Mouse (Mus musculus): ENCODE results near the gene Gm26558.
A peak's percentile ranks its signal among the peaks of the same experiment; 100 is the strongest.

Gene Gm26558

DNA sequence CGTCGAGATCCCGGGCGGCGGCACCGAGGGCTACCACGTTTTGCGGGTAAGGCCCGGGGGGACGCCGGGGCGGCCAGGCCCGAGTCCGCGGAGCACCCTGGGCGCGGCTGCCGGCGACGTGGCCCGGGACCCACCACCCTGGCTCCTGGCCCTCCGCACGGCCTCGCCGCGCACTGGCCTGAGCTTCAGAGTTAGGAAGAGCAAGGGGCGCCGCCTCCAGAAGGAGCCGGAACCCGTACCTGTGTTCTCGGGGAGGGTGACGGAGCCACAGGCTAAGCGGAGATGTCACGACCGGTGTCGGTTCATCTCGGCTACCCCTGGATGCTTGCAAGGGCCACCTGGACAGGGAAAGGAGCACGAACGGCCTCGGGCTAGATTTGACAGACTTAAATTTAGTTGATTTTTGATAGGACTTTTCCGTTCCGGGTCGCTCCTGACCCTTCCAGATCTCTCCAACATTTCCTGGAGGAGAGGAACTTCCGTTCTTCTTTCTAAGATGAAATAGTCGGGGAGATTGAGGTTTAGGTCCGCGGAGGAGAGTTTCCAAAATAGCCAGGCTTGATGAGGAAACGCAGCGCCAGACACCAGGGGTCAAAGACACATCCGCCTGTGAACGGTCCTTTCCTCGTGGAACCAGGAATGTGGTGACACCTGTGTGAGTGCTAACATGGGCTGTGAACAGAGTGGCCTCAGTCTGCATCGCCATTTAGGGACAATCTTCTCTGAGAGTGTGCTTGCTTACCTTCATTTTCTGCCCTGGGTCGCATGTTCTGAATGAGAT, at the start of gene Gm26558:
Gm26558 (minus strand) TSS at position 394 of the 781 bp plus-strand sequence.
- DNase-seq: no peak

DNA sequence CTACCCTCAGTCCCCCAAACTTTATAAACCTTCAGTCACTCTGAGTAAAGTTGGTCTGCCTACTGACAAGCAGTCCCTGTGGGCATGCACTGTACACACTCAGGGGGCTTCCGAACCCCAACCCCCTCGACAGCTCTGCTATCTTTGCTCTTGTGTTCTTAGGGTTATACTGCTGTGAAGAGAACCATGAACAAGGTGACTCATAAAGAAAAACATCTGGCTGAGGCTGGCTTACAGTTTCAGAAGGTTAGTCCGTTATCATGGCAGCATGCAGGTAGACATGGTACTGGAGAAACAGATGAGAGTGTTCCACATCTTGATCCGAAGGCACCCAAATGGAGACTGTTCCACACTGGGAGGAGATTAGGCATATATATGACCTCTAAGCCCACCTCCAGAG, 49.0 kb upstream of the Gm26558 start:
- no peak for DNase-seq

DNA sequence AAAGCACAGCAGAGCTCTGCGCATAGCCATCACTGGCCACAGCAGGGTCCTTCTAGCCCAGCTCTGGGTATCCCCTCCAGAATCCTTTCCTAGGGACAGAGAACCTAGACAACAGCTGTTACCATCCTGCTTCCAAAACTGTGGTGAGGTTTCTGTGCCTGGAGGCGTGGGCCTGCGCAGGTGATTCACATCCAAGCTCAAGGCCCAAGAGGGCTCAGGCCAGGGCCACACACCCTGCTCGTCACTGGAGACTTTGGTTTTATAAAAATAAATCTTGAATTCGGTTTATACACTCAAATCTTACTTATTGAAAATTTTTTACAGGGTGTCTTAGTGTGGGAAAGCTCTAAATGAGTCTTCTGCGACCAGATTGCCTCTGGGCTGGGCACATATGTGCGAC, 48.3 kb upstream of the Gm26558 start:
- no peak for DNase-seq

DNA sequence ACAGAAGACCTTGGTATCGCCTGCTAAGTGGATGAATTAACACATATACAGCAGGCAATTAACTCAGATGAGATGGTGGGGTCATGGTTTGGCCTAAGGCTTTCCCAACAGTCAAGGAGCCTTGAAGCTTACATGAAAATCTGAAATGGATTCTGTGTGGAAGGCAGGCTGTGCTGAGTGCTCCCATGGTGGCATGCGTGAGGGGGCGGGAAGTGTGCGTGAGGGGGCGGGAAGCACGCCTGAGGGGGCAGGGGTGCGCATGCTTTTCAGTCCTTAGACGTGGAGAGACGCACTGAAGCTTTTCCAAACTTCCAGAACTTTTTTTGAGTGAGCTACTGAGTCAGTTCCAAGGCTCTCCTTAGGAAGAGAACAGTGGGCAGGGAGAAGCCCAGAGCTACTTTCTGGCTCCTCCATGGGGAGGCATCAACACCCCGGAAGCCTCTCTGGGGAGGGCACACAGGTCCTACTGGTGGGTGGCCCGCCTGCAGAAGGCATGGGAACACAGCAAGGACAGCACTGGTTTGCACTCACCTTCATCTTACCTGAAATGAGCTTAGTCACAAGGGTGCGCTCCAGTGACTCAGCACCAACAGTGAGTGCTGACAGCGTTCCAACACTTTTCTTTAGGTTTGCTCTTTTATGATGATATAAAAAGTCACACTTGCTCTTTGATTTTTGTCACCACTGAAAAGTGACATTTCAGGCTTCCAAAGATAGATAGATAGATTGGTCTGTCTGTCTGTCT, 47.2 kb upstream of the Gm26558 start:
- no peak for DNase-seq

DNA sequence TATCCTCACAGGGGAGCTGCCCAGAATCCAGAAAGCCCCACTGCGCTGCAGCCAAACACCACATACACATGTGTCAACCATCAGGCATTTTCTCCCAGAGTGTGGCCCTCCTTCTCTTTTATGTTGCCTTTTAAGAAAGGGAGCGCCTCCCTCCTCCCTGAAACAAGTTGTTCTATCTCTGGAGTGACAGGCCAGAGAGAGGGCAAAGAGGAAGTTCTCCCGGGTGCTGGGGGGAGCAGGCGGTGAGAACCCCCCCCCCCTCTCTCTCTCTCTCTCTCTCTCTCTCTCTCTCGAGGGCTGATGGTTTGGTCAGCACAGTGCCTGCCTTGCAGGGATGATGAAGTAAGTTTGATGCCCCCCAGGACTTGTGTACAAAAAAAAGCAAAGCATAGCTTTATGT, 40.5 kb upstream of the Gm26558 start:
- DNase-seq: no peak

DNA sequence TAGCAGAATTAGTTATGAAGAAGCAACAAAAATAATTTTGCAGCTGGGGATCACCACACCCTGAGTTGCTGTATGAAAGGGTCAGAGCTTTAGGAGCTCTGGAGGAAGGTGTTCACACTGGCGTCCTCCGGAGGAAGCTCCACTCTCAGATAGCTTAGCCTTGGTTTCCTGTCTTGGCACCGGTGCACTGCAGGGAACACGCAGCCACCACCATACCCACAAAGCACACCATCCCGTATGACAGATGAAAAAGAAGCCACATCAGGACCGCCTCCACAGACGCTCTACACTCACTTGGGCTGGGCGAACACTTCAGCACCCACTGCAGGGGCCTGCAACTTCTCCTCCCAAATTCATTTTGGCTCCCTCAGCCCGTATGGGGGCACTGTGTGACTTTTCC, 39.7 kb upstream of the Gm26558 start:
- no peak for DNase-seq

DNA sequence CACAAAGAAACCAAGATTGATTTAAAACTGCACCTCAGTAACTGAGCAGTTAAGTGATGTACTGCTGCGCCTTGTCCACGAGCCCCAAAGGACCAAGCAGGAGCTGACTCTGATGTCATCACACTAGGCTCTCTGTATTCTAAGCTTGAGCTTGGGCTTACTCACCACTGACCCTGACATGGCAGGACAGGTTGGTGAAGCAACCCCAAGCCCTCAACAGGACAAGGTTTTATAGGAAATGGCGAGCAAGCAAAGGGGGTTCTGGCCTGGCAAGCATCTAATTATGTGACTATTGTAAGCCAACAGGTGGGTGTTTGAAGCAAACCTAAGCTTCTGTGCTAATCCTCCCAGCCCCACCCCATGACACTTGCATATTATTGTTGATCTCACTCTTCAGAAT, 38.9 kb upstream of the Gm26558 start:
- DNase-seq: no peak

DNA sequence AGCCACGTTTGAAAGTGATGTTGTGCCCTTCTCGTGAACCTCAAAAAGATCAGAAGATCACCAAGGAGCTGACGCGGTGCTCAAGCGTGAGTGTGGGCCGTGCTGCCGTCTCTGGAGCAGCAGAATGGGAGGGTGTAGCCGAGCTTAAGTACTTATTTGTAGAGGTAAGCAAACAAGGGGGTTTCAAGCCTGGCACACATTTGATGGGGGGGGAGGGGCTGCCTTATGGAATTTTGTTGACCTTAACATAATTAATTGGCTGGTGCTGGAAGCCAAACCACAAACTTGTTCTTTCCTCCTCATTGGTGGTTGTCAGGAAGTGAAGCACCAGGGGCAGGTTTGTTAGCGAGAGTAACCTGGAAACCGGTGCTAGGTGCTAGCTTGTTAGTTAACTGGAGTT, 33.8 kb upstream of the Gm26558 start:
- no peak for DNase-seq

DNA sequence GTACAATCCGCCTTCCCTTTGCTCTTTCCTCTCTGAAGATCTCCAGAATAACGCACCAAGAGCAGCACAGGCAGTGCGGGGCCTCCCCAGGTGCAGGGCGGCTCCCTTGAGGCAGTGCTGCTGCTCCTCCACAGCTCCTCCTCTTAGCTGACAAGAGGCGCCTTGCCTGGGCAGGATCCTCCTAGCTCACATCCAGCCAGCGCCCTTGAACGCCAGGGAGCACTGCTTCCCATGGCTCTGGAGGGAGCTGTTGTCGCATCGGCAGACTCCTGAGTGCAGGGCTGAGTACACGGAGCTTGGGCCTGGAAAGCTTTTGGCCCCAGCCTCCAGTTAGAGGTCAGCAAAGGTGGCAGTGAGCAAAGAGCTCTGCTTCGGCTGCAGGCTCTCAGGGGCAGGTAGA, 28.3 kb upstream of the Gm26558 start:
- DNase-seq: peak; percentile 23 to 56

DNA sequence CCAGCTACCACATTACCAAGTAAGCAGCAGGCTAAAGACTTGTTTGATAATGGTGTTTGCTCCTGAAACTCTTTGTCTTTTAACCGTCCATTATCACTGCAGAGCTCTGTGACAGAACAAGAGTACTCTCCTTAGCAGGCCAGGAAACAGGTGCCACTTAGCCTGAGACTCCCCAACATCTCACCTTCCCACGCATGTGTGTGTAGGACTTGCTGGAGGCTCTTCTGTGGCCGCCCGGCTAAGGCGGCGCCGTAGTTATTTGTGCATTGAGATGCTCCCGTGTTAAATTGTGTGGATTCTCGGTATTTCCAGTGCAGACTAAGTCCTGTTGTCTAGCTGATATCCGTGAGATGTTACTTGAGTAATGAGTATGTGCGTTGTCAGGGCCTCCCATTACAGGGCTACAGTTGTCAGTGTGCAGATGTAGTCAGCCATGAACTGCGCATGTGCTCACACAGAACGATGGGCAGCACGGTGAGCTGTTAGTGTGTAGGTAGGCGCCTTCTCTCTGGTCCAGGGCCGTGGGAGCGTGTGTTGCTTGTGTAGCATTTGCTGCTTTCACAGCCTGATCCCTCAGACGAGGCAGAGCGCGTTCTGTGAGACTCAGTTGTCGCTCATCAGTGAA, 26.7 kb upstream of the Gm26558 start:
- DNase-seq: no peak

DNA sequence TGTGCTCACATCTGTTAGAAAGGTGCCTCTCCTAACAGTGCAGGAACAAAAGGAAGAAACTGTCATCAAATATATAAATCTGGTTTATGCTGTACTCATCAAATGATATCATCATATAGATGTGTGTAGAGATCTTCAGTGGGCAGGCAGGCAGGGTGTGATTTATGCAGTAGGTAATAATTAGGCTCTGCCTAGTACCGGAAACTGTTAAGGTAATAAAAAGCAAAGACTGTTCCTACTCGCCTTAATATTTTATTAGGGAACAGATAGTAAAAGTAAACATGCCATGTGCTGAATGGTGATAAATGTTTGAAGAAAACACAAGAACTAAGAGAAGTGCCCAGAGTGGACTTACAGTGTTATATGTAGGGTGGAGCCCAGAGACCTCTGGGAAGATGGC, 20.4 kb upstream of the Gm26558 start:
- no peak for DNase-seq

DNA sequence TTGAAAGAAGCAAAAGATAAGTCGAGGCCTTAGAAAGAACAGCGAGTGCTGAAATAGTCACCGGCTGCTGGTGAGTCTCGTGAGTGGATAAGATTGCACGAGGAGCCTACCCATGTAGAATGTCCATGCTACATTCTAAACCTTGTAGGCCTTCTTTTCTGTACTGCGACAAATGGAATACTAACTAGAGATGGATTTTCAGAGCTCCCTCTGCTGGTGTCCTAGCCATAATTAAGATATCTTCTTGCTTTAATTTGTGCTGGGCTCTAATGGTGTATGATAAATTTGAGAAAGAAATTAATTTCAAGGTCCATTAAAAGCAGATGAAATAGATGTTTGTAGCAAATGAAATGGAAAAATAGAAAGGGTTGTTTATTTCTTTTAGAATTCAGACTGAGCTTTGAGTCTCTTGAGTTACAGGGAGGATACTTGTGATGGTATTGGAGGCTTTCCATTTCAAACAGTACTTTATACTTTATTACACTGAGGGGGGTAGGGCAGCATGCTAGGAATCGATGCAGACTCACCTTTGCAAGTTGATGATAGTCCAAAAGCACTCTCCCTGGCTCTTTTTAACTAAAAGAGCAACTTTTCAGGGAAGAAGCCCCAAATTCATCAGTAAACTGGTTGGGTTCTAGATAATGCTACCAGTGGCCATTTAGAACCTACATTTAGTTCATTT, 11.7 kb upstream of the Gm26558 start:
- DNase-seq: no peak

DNA sequence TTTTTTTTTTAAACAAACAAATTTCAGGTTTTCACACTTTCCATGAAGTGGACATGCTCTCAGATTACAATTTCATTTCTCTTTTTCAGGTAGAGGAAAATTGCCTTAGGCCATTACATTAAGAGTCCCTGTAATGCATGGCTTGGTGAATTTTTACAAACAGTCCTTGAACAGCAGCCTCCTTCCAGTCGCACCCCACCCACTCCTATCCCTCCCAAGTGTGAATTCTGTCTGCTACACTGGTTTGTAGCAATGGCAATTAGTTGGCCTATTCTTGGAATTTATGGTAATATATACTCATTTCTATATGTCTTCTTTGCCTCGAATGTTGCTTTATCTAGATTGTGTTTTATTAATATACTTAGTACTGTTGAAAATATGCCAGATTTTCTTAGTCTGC, 10.6 kb upstream of the Gm26558 start:
- DNase-seq: no peak

DNA sequence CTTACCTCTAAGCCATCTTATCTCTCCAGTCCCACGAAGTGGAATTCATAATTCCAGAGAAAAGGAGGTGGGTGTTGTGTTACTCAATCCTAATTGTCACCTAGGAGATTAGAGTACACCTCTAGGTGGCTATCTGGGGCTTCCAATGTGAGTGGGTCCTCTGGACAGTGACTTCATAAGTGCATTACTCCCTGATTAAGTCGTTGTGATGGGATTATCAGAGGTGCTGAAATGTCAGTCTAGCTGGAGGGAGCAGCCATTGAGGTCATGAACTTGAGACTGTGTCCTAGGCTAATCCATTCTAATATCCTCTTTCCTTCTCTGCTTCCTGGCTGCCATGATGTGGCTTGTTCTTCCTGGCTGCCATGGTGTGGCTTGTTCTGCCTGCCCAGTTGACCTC, 8.0 kb upstream of the Gm26558 start:
- no peak for DNase-seq

DNA sequence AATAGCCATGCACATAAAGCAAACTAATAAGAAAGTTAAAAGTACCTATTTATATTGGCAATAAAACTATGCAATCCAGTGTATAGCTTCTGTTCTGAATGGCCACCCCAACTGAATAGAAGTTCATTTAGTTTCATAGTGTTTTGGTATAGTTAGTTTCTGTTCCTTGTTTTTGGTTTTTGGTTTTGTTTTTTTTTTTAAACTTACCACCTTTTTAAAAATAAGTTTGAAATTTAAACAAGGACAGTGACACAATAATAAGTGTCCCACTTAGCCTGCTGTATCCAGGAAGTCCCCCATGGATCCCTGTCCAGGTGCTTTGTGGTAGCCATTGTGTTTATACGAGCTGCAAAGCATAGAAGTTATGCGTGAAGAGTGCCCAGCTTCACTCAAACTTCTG, 7.3 kb upstream of the Gm26558 start:
- DNase-seq: no peak

DNA sequence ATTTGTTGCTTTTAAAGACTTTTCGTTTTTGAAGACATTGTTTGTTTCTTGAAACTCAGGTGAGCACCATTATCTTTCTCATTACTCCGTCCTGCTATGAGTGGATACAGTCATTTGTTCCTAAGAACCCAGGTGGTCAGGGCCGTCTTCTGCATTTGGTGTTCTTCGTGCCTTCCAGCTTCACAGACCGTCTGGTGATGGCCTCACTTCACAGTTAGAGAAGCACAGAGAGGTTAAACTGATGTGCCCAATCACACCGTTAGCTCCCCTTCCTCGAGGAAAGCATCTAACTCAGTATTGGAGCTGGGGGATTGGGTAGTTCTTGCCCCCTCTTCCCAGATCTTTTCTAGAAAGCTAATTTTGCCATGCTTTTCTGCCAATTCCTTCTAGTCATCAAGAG, 5.1 kb upstream of the Gm26558 start:
- no peak for DNase-seq

DNA sequence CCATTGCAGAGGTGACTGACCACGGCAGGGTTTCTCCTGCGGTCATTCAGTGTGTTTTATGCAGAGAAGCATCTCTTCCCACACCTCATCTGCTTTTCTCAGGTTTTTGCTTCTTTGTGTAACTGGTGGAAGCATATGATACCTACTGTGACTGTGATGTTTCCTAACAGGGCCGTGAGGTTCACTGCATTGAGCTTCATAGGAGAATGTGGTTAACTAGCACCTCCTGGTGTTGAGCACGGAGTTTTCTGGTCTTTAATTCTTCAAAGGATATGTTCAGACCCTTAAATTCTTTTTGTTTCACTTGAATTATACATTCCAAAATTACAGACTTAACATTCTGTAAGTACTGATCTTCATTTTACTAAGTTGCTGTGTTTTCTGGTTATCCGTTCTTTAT, 1.9 kb upstream of the Gm26558 start:
- no peak for DNase-seq

DNA sequence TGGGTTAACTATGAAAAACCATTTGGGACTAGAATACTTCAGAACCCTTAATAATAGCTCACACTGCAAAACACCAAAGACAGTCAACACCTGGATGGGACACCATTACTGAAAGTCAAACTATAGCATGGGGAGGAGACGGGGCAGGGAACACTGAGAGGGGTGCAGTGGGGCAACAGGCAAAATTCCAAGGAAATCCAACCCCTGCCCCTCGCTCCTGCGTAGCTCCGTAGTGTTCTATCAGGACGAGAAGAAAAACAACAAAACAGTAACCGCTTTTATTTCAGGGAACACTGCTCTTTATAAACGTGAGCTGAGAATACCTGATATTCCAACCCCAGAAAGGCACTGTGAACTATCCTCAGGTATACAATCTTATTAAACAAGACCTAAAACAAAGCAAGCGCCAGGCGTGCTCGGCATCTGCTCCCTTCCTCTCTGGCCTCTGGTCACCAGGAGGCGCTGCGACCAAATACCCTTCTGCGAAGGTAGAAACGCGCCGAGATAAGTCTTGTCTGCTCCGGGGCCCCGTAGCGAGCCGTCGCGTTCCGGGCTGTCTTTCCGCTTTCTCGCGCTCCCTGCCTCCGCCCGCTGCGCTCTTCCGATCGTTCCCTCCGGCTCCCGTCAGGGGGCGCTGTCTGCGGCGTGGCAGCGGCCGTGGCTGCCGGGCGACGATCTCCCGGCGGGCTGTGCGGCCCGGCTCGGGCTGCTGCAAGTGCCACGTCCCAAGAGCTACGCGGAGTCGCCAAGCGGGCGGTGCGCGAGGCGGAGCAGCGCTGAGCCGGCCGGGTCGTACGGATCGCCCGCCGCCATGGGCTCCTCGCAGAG, 807 bp downstream of the Gm26558 start, which contains the start of gene Gorasp2:
Gorasp2 (plus strand) TSS at position 690 of the 828 bp plus-strand sequence.
- DNase-seq: peak; percentile 98 to 99

DNA sequence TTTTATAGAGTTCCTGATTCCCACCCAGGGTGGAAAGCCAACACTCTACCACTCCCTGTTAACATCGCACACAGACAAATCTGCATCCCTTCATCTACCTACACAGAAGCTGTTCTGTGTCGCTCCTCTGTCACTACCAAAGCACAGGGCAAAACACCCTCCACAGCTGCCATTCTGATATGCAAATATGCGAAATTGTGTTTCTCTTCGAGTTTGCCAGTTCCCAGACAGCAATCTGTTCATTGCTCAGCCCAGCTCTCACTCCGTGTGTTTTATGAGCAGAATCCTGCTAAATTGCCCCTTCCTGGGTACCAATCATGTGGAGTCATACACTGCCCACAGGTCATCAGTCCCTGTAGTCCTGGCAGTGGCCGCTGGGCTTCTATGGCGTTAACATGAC, 4.8 kb downstream of the Gm26558 start:
- DNase-seq: no peak

DNA sequence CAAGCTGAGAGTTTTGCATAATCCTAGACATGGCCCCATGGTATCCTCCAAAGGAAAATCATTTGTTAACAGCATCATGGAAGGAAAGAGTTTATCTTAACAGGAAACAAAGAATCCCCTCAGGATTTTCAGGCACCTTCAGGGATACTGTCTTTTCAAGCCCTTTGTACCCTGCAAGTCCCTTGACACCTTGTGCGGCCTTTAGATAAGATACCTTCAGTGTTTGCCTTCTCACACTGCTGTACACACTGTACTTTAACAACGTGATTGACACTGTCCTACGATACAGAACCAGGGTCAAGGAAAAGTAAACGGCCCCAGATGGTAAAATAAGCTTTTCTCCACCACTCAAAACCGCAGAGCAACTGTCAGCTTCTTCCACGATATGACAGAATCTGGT, 10.1 kb downstream of the Gm26558 start:
- no peak for DNase-seq

DNA sequence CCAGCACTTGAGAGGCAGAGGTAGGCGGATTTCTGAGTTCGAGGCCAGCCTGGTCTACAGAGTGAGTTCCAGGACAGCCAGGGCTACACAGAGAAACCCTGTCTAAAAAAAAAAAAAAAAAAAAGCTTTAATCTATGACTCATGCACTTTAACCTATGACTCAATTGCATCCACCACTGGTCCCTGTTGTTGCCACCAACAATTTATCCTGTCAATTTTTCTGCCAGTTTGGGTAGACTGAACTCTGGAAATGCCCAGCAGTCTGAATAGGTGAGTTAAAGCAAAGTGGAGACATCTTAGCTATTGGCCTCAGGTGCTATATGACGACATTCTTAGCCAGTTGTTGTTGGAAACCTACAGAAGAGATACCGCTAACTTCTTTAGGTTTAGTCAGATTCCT, 12.4 kb downstream of the Gm26558 start:
- no peak for DNase-seq

DNA sequence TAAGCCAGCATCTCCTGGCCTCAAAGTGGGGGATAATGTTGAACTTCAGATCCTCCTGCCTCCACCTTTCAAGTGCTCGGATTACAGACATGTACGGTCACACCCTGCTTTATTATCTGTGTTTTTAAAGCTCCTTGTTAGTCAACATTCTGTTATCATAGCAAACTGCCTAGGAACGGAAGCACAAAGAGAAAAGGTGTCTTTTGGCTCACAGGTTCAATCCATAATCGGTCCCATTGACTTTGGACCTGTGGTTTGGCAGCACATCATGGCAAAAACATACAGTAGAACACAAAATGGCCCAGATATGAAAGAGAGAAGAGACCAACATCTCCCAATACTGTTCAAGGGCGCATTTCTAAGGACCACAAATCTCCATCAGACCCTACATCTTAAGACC, 13.6 kb downstream of the Gm26558 start:
- DNase-seq: no peak
